Mouse (Mus musculus) frontal cortex, postnatal 36 days (tissue): ENCODE measurements around the gene Sema4f.
A peak's percentile ranks its signal among the peaks of the same experiment; 100 is the strongest.

Experiments used
- DNase-seq, 2 experiments: peaks; one replicate each; pipeline ENCODE4 v3.0.0; 2022; ENCODE audit warnings: low spot score in 2 of 2

Sema4f gene

DNA sequence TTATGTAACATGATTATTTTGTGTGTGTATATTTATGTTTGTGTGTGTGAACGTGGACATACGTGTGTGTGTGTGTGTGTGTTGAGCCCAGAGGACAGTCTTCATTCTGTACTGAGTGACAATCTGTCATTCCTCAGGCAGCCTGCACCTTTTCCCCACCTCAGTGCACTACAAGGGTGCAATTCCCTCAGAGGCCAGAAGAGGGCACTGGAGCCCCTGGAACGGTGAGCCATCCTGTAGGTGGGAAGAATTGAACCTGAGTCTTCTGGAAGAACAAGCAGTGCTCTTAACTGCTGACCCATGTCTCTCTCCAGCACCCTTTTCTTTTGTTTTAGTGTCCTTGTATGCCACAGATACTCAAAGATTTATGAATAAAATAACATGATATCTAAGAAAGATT is 23.7 kb downstream of the Sema4f start:
- DNase-seq: peak; percentile 44 to 62

DNA sequence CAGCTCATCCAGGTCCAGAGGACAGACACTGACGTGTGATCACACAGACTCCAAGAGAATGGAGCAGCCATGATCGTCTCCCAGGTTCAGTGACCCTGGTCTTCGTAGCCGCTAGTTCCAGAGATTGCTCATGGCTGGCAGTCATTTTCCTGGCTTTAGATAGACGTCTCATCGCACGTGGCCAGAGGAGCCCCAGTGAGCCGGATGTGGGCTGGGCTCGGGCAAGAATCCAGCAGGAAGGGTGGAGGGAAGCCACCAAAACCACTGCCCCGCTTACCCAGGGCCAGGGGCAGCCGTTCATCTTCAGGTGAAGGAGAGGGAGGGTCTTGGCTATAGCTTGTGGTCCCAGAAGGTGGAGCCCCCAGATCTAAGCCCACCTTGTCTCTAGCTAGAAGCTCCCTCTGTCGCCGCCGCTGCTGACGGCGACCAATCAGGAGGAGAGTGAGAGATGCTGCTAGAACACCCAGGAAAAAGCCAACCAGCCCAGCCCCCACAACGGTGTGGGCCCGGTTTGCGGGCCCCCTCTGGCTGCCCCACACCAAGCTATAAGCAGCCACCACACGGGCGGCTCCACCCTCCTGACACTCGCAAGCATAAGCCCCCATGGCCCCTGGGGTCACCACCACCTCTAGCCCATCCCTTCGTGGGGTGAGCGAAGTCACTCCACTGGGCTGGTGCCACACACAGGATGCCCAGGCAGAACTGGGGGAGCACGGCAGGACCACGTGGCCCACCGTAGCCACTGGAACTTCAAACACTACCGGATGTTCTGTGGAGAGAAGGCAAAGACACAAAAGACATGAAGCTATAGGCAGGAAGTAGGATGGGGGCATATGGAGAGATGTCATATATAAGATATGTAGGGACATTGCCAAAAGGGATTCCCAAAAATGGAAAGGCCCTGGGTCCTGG is 26.0 kb downstream of the Sema4f start:
- DNase-seq: no peak

DNA sequence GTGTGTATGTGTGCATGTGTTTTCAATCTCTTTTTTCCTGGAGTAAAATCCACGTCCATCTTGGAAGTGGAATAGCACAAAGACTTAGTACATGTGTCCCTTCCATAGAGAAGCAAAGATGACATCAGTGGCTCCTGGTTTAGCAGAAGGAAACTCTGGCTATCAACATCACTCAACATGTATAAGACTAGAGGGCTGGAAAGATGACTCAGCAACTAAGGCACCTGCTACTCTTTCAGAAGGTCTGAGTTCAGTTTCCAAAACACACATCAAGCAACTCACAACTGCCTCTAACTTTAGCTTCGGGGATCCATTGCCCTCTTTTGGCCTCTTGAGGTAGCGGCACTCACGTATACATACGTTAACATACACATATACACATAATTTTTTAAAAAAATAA is 28.3 kb downstream of the Sema4f start:
- no peak for DNase-seq

DNA sequence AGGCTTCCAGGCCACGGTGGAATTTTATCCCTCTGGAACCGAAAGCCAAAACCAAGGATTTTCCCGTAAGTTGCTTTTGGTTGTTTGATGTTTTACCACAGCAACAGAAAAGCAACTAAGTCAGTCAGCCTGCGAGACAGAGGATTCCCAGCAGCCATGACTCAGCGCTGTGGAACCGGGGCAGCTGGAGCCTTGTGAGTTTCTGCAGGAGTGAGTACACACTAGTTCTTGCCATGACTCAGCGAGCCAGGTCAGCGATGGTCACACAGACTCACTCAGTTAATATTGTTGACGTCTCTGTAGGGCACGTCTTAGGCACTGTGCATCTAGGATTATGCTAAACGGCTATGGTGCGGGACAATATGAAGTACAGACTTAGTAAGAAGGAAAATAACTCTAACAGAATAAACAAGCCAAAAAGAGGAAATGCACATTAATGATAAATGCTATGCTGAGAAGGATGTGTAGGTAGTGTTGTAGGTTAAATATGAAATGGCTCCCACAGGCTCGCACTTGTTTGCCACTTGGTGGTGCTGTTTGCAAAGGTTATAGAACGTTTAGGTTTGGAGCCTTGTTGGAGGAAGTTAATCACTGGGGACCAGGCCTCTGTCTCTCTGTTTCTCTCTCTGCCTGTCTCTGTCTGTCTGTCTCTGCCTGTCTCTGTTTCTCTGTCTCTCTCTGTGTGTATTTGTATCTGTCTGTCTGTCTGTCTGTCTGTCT is 30.3 kb downstream of the Sema4f start:
- peak; percentile 56 to 65 for DNase-seq

DNA sequence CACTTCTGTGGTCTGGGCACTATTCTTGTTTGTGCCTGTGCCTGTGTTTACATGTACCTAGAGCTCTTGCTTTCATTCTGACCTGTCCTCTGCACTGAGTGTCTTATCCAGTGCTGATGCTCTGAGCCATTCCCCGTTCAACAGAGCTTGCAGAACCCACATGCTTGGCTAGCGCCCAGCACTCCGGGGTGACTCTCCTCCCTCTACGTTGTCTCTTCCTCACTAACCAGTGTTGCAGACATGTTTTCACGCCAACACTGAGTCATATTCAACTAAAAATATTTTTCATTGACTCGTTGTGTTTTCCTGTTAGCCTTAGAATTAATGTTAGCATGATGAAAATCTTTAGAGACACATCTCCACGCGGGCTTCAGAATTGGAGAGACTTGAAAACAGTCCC is 31.5 kb downstream of the Sema4f start:
- DNase-seq: peak; percentile 31 to 34

DNA sequence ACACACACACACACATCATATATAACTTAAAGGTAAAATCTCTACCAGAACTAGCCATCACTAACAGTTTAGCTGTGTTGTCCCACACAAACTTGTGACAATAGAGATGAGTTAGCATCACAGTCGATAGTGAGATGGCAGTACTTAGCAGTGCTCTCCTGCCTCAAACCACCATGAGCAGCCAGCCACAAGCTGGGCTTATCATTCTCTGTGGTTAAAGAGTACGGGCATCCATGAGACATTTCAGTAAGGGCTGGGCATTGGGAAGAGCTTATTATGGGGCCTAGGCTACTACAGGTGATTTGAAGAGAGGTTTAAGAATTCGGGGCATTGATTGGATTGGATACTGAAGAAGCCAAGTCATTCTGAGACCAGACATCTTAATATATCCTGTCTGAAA is 32.6 kb downstream of the Sema4f start:
- DNase-seq: no peak

DNA sequence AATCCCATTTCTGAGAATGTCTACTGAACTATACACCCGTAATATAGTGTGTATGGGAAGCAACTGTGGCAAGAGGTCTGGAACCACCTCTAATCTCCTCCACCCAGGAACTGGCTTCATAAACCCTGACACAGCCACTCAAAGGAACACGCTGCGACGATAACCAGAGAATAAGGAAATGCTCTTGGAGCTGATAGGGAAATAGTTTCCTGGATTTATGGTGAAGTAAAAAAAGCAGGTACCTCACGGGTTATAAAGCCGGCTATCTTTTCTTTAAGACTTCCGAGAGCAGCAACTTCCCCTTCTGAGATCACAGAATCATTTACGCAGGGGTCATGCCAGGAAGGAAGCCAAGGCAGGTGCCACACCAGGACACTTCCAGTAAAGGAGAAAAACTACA is 37.0 kb downstream of the Sema4f start:
- no peak for DNase-seq

DNA sequence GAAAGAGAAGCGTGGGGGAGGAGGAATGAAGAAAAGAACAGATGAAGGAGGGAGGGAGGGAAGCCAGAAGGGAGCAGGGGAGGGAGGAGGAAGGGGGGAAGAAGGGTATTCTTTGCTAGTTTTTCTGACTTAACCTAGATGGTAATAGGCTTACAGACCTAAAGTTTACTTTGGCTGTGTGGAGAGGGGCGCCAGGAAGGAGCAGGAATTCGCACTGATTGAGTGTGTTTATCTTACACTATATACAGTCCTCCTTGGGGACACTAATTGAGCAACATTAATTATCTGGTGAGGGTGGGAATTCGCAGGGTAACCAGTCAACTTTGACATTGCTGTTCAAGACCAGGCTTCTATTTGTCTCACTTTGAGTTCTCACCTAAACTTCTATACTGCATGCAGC is 40.8 kb downstream of the Sema4f start:
- DNase-seq: no peak

DNA sequence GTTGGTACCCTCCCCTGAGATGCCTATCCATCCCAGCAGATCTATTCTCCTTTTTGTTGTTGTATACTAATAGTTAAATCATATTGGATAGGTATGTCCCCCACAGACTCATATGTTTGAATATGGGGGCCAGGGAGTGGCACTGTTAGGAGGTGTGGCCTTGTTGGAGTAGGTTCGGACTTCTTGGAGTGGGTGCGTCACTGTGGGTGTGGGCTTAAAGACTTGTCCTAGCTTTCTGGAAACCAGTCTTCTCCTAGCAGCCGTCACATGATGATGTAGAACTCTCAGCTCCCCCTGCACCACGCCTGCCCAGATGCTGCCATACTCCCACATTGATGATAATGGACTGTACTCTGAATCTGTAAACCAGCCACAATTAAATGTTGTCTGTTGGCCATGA is 41.3 kb downstream of the Sema4f start:
- no peak for DNase-seq

DNA sequence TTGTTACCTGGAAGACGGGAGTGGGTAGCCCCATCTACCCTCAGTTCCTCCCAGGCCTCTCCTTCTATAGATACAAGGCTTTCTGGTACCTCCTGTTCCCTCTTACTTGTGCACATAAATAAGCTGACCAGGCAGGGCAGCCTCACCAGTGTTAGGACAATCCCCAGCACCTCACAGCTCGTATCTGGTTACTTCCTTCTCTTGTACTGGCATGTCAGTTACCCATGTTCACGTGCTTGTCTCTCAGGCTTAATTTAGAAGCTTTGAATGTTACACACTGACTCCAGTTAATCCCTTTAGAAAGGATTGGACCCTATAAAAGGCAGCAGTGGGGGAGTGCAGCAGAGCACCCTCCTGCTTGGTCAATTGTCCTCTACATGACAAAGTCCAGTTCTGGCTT is 42.3 kb downstream of the Sema4f start:
- DNase-seq: no peak

DNA sequence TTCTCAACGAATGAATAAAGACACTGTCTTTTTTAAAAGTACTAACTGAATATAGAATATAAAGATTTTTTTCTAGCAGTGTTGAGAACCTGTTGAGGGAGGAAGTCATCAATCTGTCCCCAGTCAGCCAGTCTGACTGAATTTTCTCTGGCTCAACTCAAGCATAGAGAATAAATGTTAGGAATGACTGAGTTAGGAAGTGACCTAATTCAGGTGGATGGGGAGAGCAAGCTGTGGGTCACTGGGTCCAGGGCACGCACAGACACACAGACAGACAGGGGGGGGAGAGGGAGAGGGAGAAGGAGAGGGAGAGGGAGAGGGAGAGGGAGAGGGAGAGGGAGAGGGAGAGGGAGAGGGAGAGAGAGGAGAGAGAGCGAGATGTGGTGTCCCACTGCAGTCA is 46.2 kb downstream of the Sema4f start:
- DNase-seq: no peak

DNA sequence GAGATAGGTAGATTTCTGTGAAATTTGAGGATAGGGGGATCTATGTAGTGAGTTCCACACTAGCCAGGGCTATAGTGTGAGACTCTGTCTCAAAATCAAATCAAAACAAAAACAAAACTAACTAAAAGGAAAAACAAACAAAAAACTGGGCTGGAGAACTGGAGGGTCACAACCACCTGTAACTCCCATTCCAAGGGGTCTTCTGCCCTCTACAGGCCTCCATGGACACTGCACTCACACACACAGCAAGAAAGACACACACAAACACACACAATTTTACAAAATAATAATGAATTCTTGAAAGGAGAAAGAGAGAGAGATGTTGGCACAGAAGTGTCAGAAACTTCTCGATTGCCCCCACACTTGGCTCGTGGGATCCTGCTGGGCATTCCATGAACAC is 47.0 kb downstream of the Sema4f start:
- DNase-seq: no peak

DNA sequence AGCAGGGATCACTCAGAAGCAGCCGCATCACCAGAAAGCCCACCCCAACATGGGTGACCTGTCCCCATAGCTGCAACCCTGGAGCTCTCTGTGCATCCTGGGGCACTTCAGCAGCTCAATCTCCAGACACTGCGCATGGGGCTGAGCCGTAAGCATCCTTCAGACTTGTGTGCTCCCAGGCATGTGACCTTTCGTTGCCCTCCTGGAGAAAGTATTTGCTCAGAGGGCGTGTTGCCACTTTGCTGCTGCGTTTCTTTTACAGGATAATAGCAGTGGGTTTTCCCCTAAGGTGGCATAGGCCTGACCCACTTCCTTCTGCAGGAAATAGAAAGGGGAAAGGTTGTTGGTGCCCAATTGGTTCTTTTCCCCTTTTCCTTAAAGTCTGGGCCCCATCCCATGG is 48.1 kb downstream of the Sema4f start:
- no peak for DNase-seq

DNA sequence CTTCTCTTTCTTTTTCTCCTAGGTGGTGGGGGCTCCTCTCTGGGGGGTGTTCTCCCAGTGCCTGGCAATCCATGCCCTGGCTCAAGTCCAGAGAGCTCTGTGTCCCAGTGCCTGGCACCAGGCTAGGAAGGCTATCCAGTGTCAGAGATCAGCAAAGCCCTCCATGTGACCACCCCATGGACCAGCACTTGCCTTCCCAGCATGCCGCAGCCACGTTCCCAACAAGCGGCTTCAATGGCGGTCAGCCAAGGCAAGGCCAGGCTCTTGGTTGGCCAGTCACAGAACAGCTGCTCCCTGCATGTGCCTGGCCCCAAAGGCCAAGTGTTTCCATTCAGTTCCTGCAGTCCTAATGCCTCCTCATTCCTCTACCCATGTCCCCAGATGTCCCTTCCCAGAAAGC is 53.2 kb downstream of the Sema4f start:
- DNase-seq: no peak

DNA sequence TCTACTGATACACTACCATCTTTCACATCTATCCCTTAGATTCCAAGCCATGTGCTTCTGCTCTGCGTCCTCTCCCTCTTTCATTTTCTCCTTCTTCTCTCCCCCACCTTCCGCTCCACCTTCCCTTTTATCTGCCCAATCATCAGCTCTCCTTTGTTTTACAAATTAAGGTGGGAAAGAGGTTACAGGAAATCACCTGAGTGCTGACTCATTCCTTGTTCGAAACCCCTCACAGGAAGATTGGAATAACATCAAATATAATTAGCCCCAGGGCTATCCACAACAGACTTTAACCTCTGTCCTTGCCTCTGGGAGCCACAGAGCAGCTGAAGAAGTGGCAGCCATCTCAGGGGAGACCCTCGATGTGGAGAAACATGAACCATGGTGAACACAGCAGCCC is 53.7 kb downstream of the Sema4f start:
- DNase-seq: no peak

DNA sequence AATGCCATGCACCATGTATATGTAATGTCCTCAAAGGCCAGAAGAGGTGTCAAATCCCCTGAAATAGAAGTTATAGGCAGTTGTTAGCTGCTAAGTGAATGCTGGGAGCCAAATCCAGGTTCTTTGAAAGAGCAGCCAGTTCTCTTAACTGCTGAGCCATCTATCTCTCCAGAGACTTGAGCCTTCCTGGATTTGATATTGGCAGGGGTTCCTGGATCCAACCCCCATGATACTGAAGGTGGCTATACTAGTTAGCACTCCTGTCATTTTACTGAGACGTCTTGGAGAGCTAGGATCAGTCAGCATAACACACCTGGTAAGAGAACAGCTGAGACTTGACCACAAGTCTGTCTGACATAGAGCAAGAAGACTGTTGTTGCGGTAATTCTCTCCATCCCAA is 54.1 kb downstream of the Sema4f start:
- no peak for DNase-seq

DNA sequence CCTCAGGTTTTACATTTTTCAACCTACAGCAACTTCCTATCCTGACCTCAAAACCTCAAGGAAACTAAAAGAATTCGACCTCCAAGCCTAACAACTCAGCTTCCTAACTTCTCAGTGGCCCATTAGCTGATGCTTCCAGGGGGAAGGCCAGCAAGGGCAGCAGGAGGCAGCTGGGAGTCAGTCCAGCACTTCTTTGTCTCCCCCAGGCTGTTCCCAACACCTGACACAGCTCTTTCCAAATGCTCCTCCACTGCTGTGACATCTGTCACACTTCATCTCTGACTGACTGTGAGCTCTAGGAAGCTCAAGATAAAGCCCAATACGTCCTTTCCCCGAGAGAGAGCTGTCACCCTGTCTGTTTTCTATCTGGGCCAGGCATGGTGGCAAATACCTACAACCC is 55.0 kb downstream of the Sema4f start:
- DNase-seq: no peak

DNA sequence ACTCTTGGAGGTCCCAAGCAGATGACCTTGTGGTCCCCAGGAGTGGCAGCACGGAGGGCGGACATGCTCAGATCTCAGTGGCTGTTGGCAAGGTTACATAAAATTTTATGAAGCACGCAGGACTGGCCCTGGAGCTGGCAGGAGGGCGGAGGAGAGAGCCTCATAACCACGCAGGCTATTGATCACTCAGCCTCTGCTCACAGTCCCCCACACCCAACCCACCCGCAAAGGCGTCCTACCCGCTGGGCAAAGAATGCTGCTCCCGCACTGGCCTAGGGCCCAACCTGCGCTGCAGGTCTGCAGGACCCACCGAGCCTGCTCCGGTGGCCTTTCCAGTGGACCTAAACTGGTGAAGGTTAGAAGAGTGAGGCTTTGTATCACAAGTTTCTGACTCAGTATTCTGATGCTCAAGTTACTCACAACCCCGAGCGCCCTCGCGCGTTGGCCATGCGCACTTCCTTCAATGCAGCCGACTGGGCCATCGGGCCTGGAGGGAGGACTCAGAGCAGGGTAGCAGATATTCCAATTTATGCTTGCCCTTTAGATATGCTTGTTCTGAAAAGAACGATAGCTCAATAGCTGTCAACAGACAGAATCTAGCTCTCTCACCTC is 58.0 kb downstream of the Sema4f start:
- DNase-seq: peak; percentile 26 to 45

DNA sequence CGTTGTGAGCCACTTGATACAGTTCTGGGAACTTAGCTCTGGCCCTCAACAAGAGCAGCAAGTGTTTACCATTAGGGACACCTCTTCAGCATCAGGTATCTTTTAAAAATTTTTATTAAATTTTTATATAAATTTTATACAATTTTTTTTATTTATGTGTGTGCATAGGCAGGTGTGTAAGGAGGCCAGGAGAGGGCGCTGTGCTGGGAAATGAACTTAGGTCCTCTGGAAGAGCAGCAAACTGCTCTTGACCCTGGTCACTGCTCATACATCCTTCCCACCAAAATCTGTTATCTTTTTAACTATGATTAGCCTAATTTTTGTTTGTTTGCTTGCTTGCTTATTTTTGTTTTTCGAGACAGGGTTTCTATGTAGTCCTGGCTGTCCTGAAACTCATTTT is 58.8 kb downstream of the Sema4f start:
- no peak for DNase-seq

DNA sequence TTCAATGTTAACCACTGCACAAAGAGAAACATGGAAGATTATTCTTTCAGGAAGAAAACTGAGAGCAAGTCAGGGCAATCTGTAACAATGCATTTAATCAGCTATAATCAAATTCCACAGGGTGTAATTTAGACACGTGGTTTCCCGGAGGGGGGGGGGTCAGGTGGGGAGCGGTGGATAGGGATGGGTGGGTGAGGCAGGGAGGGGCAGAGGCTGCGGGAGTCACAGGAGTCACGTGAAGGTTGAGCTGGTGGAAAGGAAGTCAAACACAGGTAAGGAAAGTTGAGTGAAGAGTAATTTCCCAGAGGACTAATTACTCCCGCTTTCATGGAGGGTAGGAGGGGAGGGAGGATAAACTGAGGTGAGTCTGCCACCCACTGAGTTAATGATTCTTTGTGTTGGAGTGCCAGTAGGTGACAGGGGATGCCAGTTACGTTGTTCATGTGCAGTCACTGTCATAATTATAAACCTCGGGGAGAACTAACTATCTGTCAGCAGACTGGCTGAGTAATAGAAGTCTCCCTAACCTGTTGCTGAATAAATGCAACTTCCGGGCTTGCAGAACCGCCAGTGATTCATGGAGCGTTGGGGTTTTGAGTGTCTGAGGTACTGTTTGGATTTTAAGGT is 60.0 kb downstream of the Sema4f start:
- no peak for DNase-seq

DNA sequence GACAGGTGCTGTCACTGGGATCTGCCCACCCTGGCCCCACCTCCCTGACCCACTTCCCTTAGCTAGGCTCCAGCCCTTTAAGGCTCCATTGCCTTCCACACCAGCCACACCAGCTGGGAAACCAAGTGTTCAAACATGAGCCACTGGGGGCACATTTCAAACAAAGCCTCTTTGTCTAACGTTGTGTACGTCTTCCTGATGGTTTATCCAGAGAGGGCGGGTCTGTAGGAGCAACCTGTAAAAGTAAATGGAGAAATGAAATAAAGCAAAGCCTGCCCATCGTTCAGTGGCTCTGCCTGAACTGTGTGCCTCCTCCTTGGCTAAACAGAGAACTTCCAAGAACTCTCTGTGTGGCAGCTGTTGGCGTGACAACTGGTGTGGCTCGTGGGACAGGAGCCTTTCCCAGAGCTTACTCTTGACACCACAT is 64.0 kb downstream of the Sema4f start:
- DNase-seq: no peak

DNA sequence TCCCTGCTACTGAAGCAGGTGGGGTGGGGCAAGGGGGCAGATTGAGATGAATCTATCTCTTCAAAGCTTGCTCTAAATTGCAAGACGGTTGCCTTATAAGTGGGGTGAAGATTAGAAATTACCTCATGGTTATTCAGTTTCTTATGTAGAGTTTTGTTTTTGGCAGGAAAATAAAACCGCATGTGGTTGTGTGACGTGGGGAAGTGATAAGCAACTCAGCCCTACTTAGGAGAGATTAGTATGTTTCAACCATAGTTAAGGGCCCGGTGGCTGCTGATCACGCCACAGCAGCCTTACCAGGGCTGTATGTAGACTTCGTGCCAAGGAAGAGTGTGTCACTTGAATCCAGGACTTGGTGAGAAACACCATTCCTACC is 67.2 kb downstream of the Sema4f start:
- DNase-seq: no peak
